Mouse (Mus musculus): ENCODE measurements around the gene Aqp3. TPM values are rescaled to one million over a fixed set of nuclear protein-coding genes. Genes with fewer than 3 reads are reported as not detected.
A peak's percentile ranks its signal among the peaks of the same experiment; 100 is the strongest.

Gene Aqp3
- polyA plus RNA-seq (2012; rRNA removed), result 0.09 TPM in 1 of 2 replicates, not detected in the other

- peaks cover 1% of the 10 kb centered on the region; the same call in 1 of the 2 replicates for H3K4me1 ChIP-seq (ENCODE audit: control insufficient read depth, insufficient read depth, low read length)
- H3K27ac ChIP-seq (ENCODE audit: insufficient read depth, low read length), result no peak within 1 kb of the TSS
- no peak for TF ChIP-seq POLR2A (IDR thresholded peaks at IDR 0.05; ENCODE audit: extremely low read depth, insufficient read depth, low read length)
- TF ChIP-seq CTCF (IDR thresholded peaks at IDR 0.05; ENCODE audit: extremely low read depth, insufficient read depth, low read length), result no peak
- peak within 1 kb of the TSS; percentile 32 for H3K4me3 ChIP-seq (ENCODE audit: insufficient read depth, low read length)
These were observed at the start of gene Aqp3 for GRCm38 (mm10) chr4:41097871-41098576. Gene Aqp3 (minus strand): TSS chr4:41098183.

GRCm38 (mm10) chr4:41142601-41143000, 44.6 kb upstream of the Aqp3 start:
- no peak overlapping the region for H3K27ac ChIP-seq (ENCODE audit: insufficient read depth, low read length)
- TF ChIP-seq POLR2A (IDR thresholded peaks at IDR 0.05; ENCODE audit: extremely low read depth, insufficient read depth, low read length) (no peak), CTCF (IDR thresholded peaks at IDR 0.05; ENCODE audit: extremely low read depth, insufficient read depth, low read length) (no peak)
- no peak overlapping the region for H3K4me3 ChIP-seq (ENCODE audit: insufficient read depth, low read length)
- peaks cover 6% of the 10 kb centered on the region; the same call in 1 of the 2 replicates for H3K4me1 ChIP-seq (ENCODE audit: control insufficient read depth, insufficient read depth, low read length)

GRCm38 (mm10) chr4:41140174-41140875, 42.3 kb upstream of the Aqp3 start:
- Histone ChIP-seq H3K4me3 (ENCODE audit: insufficient read depth, low read length) (no peak overlapping the region), H3K27ac (ENCODE audit: insufficient read depth, low read length) (no peak overlapping the region), H3K4me1 (ENCODE audit: control insufficient read depth, insufficient read depth, low read length) (peaks cover 4% of the 10 kb centered on the region; the same call in 1 of the 2 replicates)
- TF ChIP-seq POLR2A (IDR thresholded peaks at IDR 0.05; ENCODE audit: extremely low read depth, insufficient read depth, low read length) (no peak), CTCF (IDR thresholded peaks at IDR 0.05; ENCODE audit: extremely low read depth, insufficient read depth, low read length) (no peak)

- TF ChIP-seq POLR2A (IDR thresholded peaks at IDR 0.05; ENCODE audit: extremely low read depth, insufficient read depth, low read length) (no peak), CTCF (IDR thresholded peaks at IDR 0.05; ENCODE audit: extremely low read depth, insufficient read depth, low read length) (no peak)
- Histone ChIP-seq H3K4me3 (ENCODE audit: insufficient read depth, low read length) (peak overlapping the region; percentile 70), H3K4me1 (ENCODE audit: control insufficient read depth, insufficient read depth, low read length) (no peaks in the 10 kb centered on the region), H3K27ac (ENCODE audit: insufficient read depth, low read length) (no peak overlapping the region)
These were observed 38.8 kb upstream of the Aqp3 start for GRCm38 (mm10) chr4:41136811-41137210.

GRCm38 (mm10) chr4:41136454-41136805, 38.4 kb upstream of the Aqp3 start:
- Histone ChIP-seq H3K4me1 (ENCODE audit: control insufficient read depth, insufficient read depth, low read length) (no peaks in the 10 kb centered on the region), H3K4me3 (ENCODE audit: insufficient read depth, low read length) (peak overlapping the region; percentile 70), H3K27ac (ENCODE audit: insufficient read depth, low read length) (peak overlapping the region; percentile 48)
- no peak for TF ChIP-seq CTCF (IDR thresholded peaks at IDR 0.05; ENCODE audit: extremely low read depth, insufficient read depth, low read length)
- TF ChIP-seq POLR2A (IDR thresholded peaks at IDR 0.05; ENCODE audit: extremely low read depth, insufficient read depth, low read length), result no peak

GRCm38 (mm10) chr4:41135711-41136453, 37.9 kb upstream of the Aqp3 start, which contains the start of gene Ube2r2:
Gene Ube2r2 (plus strand): TSS chr4:41135743.
- TF ChIP-seq CTCF (IDR thresholded peaks at IDR 0.05; ENCODE audit: extremely low read depth, insufficient read depth, low read length), result no peak
- TF ChIP-seq POLR2A (IDR thresholded peaks at IDR 0.05; ENCODE audit: extremely low read depth, insufficient read depth, low read length), result 0 out of 2 replicates have a peak, but pooled peaks have one; percentile 22
- peak within 1 kb of the TSS; percentile 70 for H3K4me3 ChIP-seq (ENCODE audit: insufficient read depth, low read length)
- peak within 1 kb of the TSS; percentile 98 for H3K27ac ChIP-seq (ENCODE audit: insufficient read depth, low read length)
- H3K4me1 ChIP-seq (ENCODE audit: control insufficient read depth, insufficient read depth, low read length), result no peaks in the 10 kb centered on the region

- peak overlapping the region; percentile 98 for H3K27ac ChIP-seq (ENCODE audit: insufficient read depth, low read length)
- peak overlapping the region; percentile 70 for H3K4me3 ChIP-seq (ENCODE audit: insufficient read depth, low read length)
- no peaks in the 10 kb centered on the region for H3K4me1 ChIP-seq (ENCODE audit: control insufficient read depth, insufficient read depth, low read length)
- TF ChIP-seq POLR2A (IDR thresholded peaks at IDR 0.05; ENCODE audit: extremely low read depth, insufficient read depth, low read length) (peak; percentile 38; the same call in 1 of the 2 replicates), CTCF (IDR thresholded peaks at IDR 0.05; ENCODE audit: extremely low read depth, insufficient read depth, low read length) (no peak)
These were observed 37.1 kb upstream of the Aqp3 start for GRCm38 (mm10) chr4:41134935-41135710.

GRCm38 (mm10) chr4:41133529-41134291, 35.7 kb upstream of the Aqp3 start:
- no peak for TF ChIP-seq CTCF (IDR thresholded peaks at IDR 0.05; ENCODE audit: extremely low read depth, insufficient read depth, low read length)
- Histone ChIP-seq H3K4me3 (ENCODE audit: insufficient read depth, low read length) (no peak overlapping the region), H3K27ac (ENCODE audit: insufficient read depth, low read length) (no peak overlapping the region), H3K4me1 (ENCODE audit: control insufficient read depth, insufficient read depth, low read length) (no peaks in the 10 kb centered on the region)
